Mouse (Mus musculus) liver, embryonic 14.5 days (tissue): ENCODE measurements around the gene Inhba. TPM values are rescaled to one million over a fixed set of nuclear protein-coding genes. Genes with fewer than 3 reads are reported as not detected.

ENCODE experiments used
- ATAC-seq: fragments of 200-750 bp; cut with Nextera tagmentation; 2 replicates; pipeline ENCODE4 v1.8.0; 2017; ENCODE audit warnings: moderate number of reproducible peaks, mild to moderate bottlenecking, moderate library complexity; ENCODE audit not compliant: insufficient read depth
- DNase-seq, 3 experiments: peaks; one replicate each; pipeline ENCODE4 v3.0.0-alpha.2; 2012 to 2013; ENCODE audit warnings: low read depth in 3 of 3, low spot score in 3 of 3
- H3K27ac ChIP-seq: fragments of 300-500 bp; sonication (generic); 2 replicates; pipeline ENCODE4 v1.5.1; 2014; ENCODE audit warnings: moderate library complexity, mild to moderate bottlenecking, control low read depth, inconsistent platforms
- H3K27me3 ChIP-seq: fragments of 300-500 bp; sonication (generic); 2 replicates; pipeline ENCODE4 v1.6.1; 2014; ENCODE audit warnings: mild to moderate bottlenecking, low read length, moderate library complexity; ENCODE audit not compliant: control insufficient read depth, insufficient read depth
- H3K36me3 ChIP-seq: fragments of 300-500 bp; sonication (generic); replicated peaks from 2 replicates; pipeline ENCODE4 v1.6.1; 2014; ENCODE audit warnings: low read depth; ENCODE audit not compliant: control insufficient read depth, insufficient read depth
- H3K4me1 ChIP-seq, 2 experiments: fragments of 200-500 bp in 1 of 2; fragments of 300-500 bp in 1 of 2; sonication (generic) in 1 of 2; replicated peaks; 2 replicates each; pipeline ENCODE4 v1.6.1; 2012 to 2014; ENCODE audit warnings: antibody characterized with exemption in 1 of 2, inconsistent platforms in 1 of 2, low read length in 1 of 2; ENCODE audit not compliant: control insufficient read depth in 2 of 2, insufficient read depth in 2 of 2
- H3K4me2 ChIP-seq: fragments of 300-500 bp; sonication (generic); 2 replicates; pipeline ENCODE4 v1.6.1; 2014; ENCODE audit warnings: low read depth, mild to moderate bottlenecking, control low read depth, moderate library complexity
- H3K4me3 ChIP-seq, 2 experiments: fragments of 200-500 bp in 1 of 2; fragments of 300-500 bp in 1 of 2; sonication (generic) in 1 of 2; 2 replicates each; pipeline ENCODE4 v1.5.1; 2012 to 2014; ENCODE audit warnings: low read depth in 2 of 2, low read length in 2 of 2, mild to moderate bottlenecking in 2 of 2, control low read depth in 1 of 2, inconsistent platforms in 1 of 2, moderate library complexity in 1 of 2; ENCODE audit not compliant: insufficient read depth in 1 of 2
- H3K9ac ChIP-seq: fragments of 300-500 bp; sonication (generic); replicated peaks from 2 replicates; pipeline ENCODE4 v1.6.1; 2014; ENCODE audit warnings: mild to moderate bottlenecking, control low read depth, moderate library complexity
- H3K9me3 ChIP-seq: fragments of 300-500 bp; sonication (generic); 2 replicates; pipeline ENCODE4 v1.6.1; 2016; ENCODE audit warnings: low read length, mixed read lengths; ENCODE audit not compliant: control insufficient read depth
- CTCF ChIP-seq: IDR thresholded peaks from 2 replicates; pipeline ENCODE4 v1.5.1; 2016; ENCODE audit warnings: antibody characterized with exemption, low read depth, control low read depth
- EP300 ChIP-seq: IDR thresholded peaks from 2 replicates; pipeline ENCODE4 v1.6.1; 2016; ENCODE audit warnings: antibody characterized with exemption, low read depth
- WGBS: fragments of 180-500 bp; shearing (Covaris S2); extraction: QIAGEN DNeasy Blood & Tissue Kit; methylation state at CpG from one replicate; pipeline ENCODE4 v1.1.7; 2014; ENCODE audit not compliant: insufficient replicate concordance; 5-methylcytosine and 5-hydroxymethylcytosine counted together
- polyA plus RNA-seq, 2 experiments: library from polyadenylated mRNA; depleted of rRNA in 1 of 2; stranded (reverse) in 1 of 2; unstranded in 1 of 2; fragments of >200 nt; fragmentation: Nextera tagmentation in 1 of 2; extraction: Ambion mirVana in 1 of 2; gene quantifications; 2 replicates each; pipeline versions ENCODE4 v1.2.1 to v1.2.3; 2012 to 2014

Inhba gene
- polyA plus RNA-seq, 2 experiments: 0.29 to 0.48 TPM

- Histone ChIP-seq H3K4me3 (no peak overlapping the region), H3K27ac (no peak overlapping the region), H3K4me1 (0 out of 4 replicates have a peak, but pooled peaks cover 0 to 2% of the 10 kb centered on the region in 2 experiments), H3K9ac (no peak overlapping the region), H3K4me2 (no peak overlapping the region), H3K36me3 (no peaks in the 10 kb centered on the region), H3K27me3 (no peaks in the 10 kb centered on the region; the same call in 1 of the 2 replicates), H3K9me3 (no peaks in the 10 kb centered on the region)
- 79% methylated on average over 7 of the region's 7 CpGs for WGBS
- ATAC-seq (no peak), DNase-seq (no peak)
- no peak for TF ChIP-seq CTCF
- no peak for TF ChIP-seq EP300
These were observed 10.2 kb downstream of the Inhba start for GRCm38 (mm10) chr13:16021849-16022248.

GRCm38 (mm10) chr13:16022536-16022935, 10.9 kb downstream of the Inhba start:
- TF ChIP-seq EP300 (no peak), CTCF (no peak)
- H3K4me2 ChIP-seq: no peak overlapping the region
- no peak overlapping the region for H3K4me3 ChIP-seq
- ATAC-seq: no peak
- 77% methylated on average over 8 of the region's 8 CpGs for WGBS
- no peak overlapping the region for H3K27ac ChIP-seq
- H3K9me3 ChIP-seq: no peaks in the 10 kb centered on the region
- DNase-seq: no peak
- H3K4me1 ChIP-seq: 0 out of 4 replicates have a peak, but pooled peaks cover 0 to 2% of the 10 kb centered on the region in 2 experiments
- no peak overlapping the region for H3K9ac ChIP-seq
- no peaks in the 10 kb centered on the region for H3K36me3 ChIP-seq
- H3K27me3 ChIP-seq: no peaks in the 10 kb centered on the region; the same call in 1 of the 2 replicates

- no peak overlapping the region for H3K4me3 ChIP-seq
- H3K9ac ChIP-seq: no peak overlapping the region
- no peaks in the 10 kb centered on the region for H3K36me3 ChIP-seq
- no peaks in the 10 kb centered on the region for H3K9me3 ChIP-seq
- TF ChIP-seq EP300: no peak
- TF ChIP-seq CTCF: no peak
- no peak overlapping the region for H3K4me2 ChIP-seq
- no peaks in the 10 kb centered on the region for H3K4me1 ChIP-seq
- no peaks in the 10 kb centered on the region for H3K27me3 ChIP-seq
- ATAC-seq (no peak), DNase-seq (no peak)
- WGBS: 45% methylated on average over 13 of the region's 13 CpGs
- H3K27ac ChIP-seq: no peak overlapping the region
These were observed 11.7 kb downstream of the Inhba start for GRCm38 (mm10) chr13:16023070-16024039.

GRCm38 (mm10) chr13:16030557-16031057, 19.0 kb downstream of the Inhba start:
- no peak for TF ChIP-seq CTCF
- TF ChIP-seq EP300: no peak
- WGBS: 41% methylated on average over 5 of the region's 5 CpGs
- no peak for ATAC-seq

GRCm38 (mm10) chr13:16032425-16032824, 20.8 kb downstream of the Inhba start:
- H3K4me2 ChIP-seq: no peak overlapping the region
- ATAC-seq (no peak), DNase-seq (no peak)
- no peak for TF ChIP-seq EP300
- no peak for TF ChIP-seq CTCF
- no peak overlapping the region for H3K27ac ChIP-seq
- no peaks in the 10 kb centered on the region for H3K9me3 ChIP-seq
- no peaks in the 10 kb centered on the region for H3K36me3 ChIP-seq
- H3K9ac ChIP-seq: no peak overlapping the region
- no peaks in the 10 kb centered on the region for H3K4me1 ChIP-seq
- no peak overlapping the region for H3K4me3 ChIP-seq
- H3K27me3 ChIP-seq: no peaks in the 10 kb centered on the region

More at GRCm38 (mm10) chr13:16030557-16031057, 19.0 kb downstream of the Inhba start:
- Histone ChIP-seq H3K4me2 (no peak overlapping the region), H3K27me3 (no peaks in the 10 kb centered on the region), H3K4me3 (no peak overlapping the region), H3K27ac (no peak overlapping the region), H3K4me1 (no peaks in the 10 kb centered on the region), H3K9ac (no peak overlapping the region), H3K9me3 (no peaks in the 10 kb centered on the region), H3K36me3 (no peaks in the 10 kb centered on the region)
- DNase-seq: no peak
